15 mouse cellular contexts compared by ENCODE assay signal in the genomic region with DNA sequence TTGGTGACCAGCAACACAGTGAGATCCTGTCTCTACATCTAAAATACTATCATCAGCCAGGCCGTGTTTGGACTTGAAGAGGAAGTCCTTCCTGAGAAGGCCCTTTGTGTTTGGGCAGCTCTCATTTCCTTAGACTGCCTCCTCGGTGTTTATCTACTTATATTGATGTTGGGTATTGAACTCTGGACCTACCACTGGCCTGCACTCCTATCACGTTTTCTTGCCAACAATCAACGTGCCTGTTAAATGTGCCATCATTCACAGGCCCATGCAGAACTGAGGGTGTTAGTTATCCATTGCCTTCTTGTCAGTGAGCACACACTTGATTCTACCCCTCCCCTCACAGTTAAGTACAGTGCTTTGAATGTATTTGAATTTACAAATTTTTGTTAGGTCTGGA.
"Had no signal": no experiment of that assay in that cellular context is flagged by ENCODE, and none has a peak within 500 bp of the region (broad histone marks: within the 10 kb centered on the region; RNA-seq: fewer than 3 reads in every experiment).

No protein-coding gene starts in this region.

- H3K9me3 ChIP-seq: intestine, embryonic 15.5 days; limb, embryonic 12.5 days; midbrain, embryonic 10.5 days; stomach, embryonic 15.5 days had no signal

- H3K4me1 ChIP-seq: intestine, embryonic 15.5 days had no signal

- H3K27ac ChIP-seq: intestine, embryonic 15.5 days; kidney, postnatal 0 days; limb, embryonic 12.5 days; liver, embryonic 14.5 days; midbrain, embryonic 10.5 days; stomach, embryonic 15.5 days had no signal

- H3K36me3 ChIP-seq: intestine, embryonic 15.5 days; stomach, embryonic 15.5 days had no signal

- H3K9ac ChIP-seq: intestine, embryonic 15.5 days; limb, embryonic 12.5 days; liver, embryonic 14.5 days; stomach, embryonic 15.5 days had no signal

- H3K27me3 ChIP-seq: intestine, embryonic 15.5 days; limb, embryonic 12.5 days; stomach, embryonic 15.5 days had no signal

- H3K4me3 ChIP-seq: intestine, embryonic 15.5 days; limb, embryonic 12.5 days; midbrain, embryonic 10.5 days; myocyte; stomach, embryonic 15.5 days had no signal

- ATAC-seq: intestine, embryonic 15.5 days had no signal

- DNase-seq: kidney, adult 8-10 months; kidney, postnatal 4 days; liver; midbrain, embryonic 14.5 days; retina, postnatal 1 day; right cerebral cortex, postnatal 4 days; thymus, adult 2 months; thymus, postnatal 25 days had no signal

- H3K4me2 ChIP-seq: intestine, embryonic 15.5 days; limb, embryonic 12.5 days; stomach, embryonic 15.5 days had no signal
